Mouse (Mus musculus) brain, embryonic 14.5 days (tissue): ENCODE measurements around the gene Ppp1r17.

ENCODE experiments used
- CTCF ChIP-seq: fragments of 200-500 bp; IDR thresholded peaks from 2 replicates; pipeline ENCODE4 v1.5.1; 2012; ENCODE audit warnings: inconsistent platforms, mild to moderate bottlenecking, moderate library complexity, borderline replicate concordance; ENCODE audit not compliant: insufficient read depth, insufficient read length; ENCODE audit errors: extremely low read depth
- POLR2A ChIP-seq: fragments of 200-500 bp; IDR thresholded peaks from 2 replicates; pipeline ENCODE4 v1.6.1; 2012; ENCODE audit warnings: mild to moderate bottlenecking, inconsistent platforms, borderline replicate concordance; ENCODE audit not compliant: poor library complexity, insufficient read depth, insufficient read length, severe bottlenecking; ENCODE audit errors: extremely low read depth

DNA sequence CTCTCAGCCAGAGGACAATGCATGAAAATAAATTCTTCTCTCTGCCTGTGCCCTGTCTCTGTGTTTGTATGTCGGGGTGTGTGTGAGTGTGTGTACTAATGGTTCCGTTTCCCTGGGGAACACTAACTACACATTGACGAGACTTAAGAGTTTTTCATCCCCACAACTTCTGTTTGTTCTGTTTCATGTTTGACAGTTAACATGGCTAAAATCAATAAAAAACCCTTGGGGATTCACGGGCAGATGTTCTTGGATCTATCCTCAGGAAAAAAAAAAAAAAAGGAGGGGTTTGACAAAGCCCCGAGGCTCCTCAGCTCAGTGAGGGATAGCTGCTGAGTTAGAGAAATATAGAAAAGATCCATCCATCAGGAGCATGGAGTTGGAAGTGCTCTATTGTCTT, 27.0 kb downstream of the Ppp1r17 start:
- TF ChIP-seq POLR2A: no peak
- no peak for TF ChIP-seq CTCF
